Mouse (Mus musculus): ENCODE measurements at regions not wholly inside any gene's neighbourhood (a gene's known extent, or its start where the extent isn't known, plus 50 kb on each side); places are given as distances from the start of the nearest gene placed in this dataset.
"Not testable (repeated sequence)": the region's sequence is repeated elsewhere in the genome, so short reads cannot be mapped to it uniquely, and the experiment has no call there.

DNA sequence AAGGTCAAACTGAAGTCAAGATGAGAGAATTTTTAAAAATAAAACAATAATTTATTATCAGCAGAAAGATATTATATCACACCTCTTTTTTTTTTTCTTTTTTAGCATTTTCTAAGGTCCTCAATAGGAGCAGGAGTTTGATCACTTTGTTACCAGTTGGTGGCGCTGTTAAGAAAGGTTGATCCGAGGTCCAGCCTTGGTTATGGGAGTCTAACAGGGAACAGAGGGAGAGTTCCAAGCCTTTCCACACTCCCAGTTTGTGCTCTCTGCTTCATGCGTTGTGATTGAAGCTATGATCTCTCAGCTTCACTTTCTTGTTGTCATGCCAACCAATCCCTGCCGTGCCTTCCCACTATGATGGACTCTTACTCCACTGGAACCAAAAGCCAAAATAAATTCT lies 83.8 kb downstream of the Fam174a start:
- intact Hi-C loops (cut with DNase I): loop anchor here (5.0 kb wide), 1 partner anchor 365 kb away; no protein-coding TSS in a partner anchor
- DNase-seq (ENCODE audit: low spot score in 2 of 2): no peak

DNA sequence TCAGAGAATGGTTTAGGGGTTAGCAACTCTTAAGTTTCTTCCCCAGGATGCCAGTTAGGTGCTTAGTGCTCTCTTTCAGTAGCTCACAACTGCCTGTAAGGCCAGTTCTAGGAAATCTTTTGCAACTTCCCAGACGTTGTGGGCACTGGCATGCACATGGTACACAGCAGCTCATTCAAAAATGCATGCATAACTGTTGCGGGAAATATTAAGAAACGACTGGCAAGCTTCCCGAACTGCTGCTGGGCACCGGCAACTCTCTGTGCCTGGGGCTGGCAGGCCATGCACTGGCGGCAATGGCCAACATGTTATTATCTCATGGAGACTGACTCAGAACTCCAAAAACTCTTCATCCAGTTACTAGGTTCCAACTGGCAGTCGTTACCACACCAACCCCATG lies 86.3 kb downstream of the Fam174a start:
- no peak for DNase-seq (ENCODE audit: low spot score in 2 of 2)
- intact Hi-C loops (cut with DNase I): loop anchor here (5.0 kb wide), 1 partner anchor 363 kb away; no protein-coding TSS in a partner anchor

DNA sequence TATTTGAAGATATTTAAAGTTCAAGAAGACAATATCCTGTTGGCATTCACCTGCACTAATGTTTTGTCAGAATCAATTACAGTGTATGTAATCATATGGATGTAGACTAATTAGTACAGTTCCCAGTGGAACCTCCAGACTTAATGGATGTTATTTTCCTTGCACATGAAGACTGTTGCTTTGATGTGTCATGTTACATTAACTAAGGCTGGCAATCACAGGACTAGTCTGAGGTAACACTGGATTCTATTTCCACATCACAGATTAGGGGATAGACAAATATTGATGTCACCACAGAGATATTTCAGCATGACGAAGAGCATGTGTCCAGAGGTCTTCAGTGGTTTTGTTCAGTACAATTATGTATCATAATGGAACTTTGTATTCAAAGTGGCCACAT lies 108.8 kb downstream of the Fam174a start:
- no peak for DNase-seq (ENCODE audit: low spot score in 2 of 2)
- intact Hi-C loops (cut with DNase I): no loop called here

DNA sequence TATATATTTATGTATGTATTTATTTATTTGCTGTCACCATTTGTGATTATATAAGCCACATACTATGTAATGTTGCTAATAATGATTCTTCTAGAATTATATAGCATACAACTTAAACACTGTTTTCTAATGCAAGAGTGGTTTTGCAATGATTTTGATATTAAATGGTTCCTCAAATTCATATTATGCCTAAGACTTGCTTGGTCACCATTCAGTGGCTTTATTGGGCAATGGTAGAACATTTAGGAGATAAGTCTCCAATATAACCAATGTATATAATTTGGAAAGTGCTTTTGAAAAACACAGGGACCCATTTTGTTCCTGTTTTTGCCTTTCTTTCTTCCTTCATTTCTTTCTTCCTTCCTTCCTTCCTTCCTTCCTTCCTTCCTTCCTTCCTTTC lies 112.0 kb downstream of the Fam174a start:
- intact Hi-C loops (cut with DNase I): no loop called here
- DNase-seq (ENCODE audit: low spot score in 2 of 2): no peak

DNA sequence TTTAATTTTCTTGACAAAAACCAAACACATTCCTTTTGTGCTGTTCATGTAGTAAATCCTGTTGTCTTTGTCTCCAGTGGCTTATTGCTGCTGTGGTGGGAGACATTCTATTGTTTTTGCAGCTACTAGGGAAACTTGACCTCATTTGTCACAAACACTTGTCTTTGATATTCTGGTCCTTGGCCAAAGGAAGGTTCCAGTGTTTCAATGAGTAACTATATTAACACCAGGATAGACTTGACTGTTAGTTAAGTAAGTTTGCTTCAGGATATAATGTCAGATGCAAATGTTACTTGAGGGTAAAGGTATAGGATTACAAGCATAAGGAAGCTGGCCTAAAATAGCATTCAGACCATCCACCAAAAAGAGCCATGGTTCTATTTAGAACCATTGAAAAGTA lies 123.7 kb downstream of the Fam174a start:
- DNase-seq (ENCODE audit: low spot score in 2 of 2): no peak
- intact Hi-C loops (cut with DNase I): no loop called here

DNA sequence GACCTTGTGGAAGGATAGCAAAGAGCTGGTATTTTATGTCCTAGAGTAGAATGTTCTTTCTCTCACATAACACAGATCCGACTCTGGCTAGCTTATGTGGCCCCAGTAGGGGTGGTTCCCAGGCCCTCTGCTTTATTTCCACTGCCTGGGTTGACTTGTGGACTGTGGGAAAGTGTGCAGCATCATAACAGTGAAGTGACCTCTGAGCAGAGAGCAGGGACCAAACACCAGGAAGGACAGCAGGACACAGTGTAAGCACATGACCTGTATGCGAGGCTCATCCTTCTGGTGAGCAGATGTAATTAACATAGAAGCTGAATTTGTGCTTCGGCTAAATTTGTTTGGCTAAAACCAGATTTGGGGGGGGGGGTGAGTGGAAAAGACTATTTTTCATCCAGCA lies 132.1 kb downstream of the Fam174a start:
- intact Hi-C loops (cut with DNase I): no loop called here
- no peak for DNase-seq (ENCODE audit: low spot score in 2 of 2)

DNA sequence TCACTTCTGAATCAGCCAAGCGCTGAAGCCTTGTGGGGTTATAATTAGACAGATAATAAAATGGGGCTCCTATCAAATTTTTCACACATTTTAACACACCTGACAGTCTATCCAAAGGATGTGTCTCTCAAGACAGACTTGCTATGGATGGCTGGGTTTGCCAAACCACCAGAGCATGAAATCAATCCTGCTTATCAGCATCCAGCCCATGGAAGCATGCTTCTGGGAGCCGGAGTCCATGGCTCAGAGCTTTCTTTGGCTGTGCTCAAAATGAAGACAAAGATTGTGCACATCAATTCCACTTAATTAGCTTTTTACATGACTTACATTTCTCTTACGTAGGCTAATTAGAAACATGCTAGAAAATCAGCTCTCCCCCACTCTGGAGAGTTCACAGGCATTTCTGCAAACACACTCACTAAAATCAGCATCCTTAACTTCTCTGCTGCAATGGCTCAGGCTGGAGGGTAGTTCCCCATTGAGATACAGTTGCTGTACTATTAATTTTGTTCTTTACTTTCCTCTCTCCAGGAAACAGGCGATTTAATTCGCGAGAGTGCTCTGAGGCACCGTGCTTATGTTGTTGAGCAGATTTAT lies 135.6 kb downstream of the Fam174a start:
- intact Hi-C loops (cut with DNase I): no loop called here
- DNase-seq (ENCODE audit: low spot score in 2 of 2): no peak

DNA sequence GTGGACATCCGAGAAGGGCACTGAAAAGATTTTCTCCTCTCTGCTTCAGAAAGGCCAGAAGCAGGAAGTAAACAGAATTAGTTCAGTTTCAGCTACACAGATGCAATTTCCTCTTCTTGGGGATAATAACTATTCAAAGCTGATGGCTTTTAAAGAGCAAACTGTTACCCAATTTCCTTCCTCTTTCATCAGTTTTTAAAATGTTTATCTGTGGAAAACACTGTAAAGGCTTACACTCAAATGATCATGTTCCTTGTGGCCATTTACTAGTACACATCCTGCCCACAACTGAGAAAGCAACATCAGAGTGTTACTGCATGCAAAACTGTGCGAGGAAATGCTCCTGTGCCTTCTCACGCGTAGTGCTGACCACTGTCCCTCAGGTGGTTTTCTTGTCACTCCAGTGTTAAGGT lies 137.5 kb downstream of the Fam174a start:
- intact Hi-C loops (cut with DNase I): no loop called here
- no peak for DNase-seq (ENCODE audit: low spot score in 2 of 2)

DNA sequence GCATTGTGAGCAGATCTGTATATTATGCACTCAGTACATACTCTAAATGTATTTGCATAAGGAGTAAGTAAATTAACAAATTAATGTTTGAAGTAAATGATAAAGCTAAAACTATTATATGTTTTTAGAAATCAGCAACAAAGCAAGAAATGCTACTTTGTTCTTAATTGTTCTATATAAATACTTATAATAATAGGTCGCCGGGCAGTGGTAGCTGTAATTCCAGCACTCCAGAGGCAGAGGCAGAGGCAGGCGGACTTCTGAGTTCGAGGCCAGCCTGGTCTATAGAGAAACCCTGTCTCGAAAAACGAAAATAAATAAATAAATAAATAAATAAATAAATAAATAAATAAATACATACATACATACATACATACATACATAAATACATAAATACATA lies 138.3 kb downstream of the Fam174a start:
- intact Hi-C loops (cut with DNase I): not testable (repeated sequence)

DNA sequence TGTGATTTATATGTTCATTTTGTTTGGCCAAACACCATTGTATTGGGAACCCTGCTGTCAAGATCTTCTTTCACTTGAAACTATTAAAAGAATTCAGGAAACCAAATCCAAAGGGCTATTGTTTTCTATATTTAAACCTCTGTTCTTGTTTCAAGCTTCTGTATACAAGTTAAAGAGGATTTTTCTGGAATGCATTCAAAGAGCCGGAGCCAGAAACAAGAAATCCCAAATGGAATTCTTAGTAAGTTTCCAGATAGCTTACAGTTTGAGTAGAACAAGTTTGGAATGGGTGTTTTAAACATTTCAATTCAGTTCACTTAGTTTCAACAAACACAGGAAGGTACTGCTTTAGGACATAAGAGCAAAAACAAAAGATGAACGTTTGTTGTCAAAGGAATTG lies 140.8 kb downstream of the Fam174a start:
- DNase-seq (ENCODE audit: low spot score in 2 of 2): no peak
- intact Hi-C loops (cut with DNase I): no loop called here

More for the DNA sequence above, 138.3 kb downstream of the Fam174a start:
- peak; percentile 56 to 85 for DNase-seq (ENCODE audit: low spot score in 2 of 2)

DNA sequence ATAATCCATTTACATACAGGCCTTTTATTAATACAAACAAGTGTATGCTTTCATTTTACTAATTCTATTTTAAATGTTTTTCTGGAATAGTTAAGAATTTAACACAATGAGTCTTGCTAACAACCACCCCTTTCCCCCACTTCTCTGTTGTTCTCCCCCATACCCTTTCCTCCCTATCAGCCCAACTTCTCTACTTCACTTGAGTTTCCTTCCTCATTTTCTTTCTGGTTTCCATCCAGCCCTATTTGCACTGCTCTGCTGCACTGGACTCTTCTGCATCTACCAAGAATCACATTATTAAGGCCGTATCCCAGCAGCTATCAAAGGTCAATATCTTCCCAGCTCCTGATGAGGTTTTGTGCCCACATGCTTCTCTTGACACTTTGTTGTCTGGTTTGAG lies 145.9 kb downstream of the Fam174a start:
- no peak for DNase-seq (ENCODE audit: low spot score in 2 of 2)
- intact Hi-C loops (cut with DNase I): no loop called here

DNA sequence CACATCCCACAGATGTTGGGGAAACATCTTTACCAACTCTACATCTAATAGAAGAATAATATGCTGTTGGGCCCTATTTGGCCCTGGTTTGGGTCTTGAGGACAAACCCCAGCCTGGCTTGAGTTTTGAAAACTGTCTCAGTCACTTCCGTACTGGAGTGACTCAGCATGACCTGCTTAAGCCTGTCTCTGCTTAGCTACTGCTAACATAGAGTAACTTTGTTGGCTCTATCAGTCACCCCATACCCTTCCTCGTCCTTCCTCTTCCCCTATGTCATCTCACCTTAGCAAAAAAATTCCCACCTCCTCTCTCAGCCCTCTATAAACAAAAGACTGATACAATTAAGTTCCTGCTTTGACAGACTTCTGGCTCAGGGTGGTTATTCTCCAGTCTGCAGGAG lies 154.7 kb downstream of the Fam174a start:
- intact Hi-C loops (cut with DNase I): no loop called here
- no peak for DNase-seq (ENCODE audit: low spot score in 2 of 2)

DNA sequence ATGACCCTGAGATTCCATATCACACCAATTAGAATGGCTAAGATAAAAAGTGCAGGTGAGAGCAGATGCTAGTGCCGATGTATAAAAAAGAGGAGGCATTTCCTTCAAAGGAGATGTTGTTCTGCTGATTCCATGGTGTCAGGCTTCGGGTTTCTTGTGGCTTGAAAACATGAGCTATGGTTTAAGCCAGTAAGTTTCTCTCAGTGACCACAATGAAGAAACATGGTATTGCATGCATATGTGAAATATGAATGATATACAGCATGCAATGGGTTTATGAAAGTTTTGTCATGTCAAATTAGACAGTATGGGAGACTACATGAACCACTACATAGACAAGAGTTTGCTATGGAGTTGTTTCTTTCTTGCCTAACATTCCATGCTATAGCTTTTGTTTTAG lies 155.3 kb downstream of the Fam174a start:
- DNase-seq (ENCODE audit: low spot score in 2 of 2): no peak
- intact Hi-C loops (cut with DNase I): no loop called here

DNA sequence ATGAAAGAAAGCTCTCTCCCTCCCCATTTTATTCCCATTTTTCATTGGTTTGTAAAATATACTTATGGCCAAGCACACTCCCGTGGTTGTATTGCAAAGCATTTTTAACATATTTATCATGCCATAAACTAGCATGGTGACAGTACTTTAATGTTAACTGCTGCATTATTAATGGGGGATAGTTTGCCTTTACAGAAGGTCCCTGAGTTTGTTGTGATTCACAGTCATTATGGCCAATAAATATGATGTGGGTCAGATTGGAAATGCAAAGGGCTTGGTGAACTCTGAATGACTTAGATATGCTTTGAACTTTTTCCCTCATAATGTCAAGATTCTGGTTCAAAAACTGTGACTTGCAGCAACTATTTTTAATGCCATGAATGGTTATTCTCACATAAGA lies 157.1 kb downstream of the Fam174a start:
- DNase-seq (ENCODE audit: low spot score in 2 of 2): no peak
- intact Hi-C loops (cut with DNase I): no loop called here

DNA sequence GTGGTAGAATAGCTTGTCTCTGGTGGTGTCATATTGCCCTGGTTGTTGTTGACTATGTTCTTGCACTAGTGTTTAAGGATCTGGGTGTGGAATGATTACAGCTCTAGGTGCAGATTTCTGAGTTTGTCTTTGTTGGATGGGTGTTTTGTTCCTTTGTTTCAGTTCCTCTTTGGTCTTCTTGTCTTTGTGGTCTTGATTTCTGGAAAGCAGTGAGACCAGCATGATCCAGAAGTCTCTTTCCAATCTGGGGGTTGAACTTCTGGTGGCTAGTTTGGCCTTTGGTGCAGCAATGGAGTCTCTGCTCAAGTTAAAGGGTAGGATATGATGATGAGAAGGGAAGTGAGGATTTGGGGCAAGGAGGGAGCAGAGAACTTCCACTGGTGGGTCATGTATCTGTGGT lies 174.4 kb downstream of the St8sia4 start:
- no peak for DNase-seq (ENCODE audit: low spot score in 2 of 2)
- intact Hi-C loops (cut with DNase I): no loop called here

DNA sequence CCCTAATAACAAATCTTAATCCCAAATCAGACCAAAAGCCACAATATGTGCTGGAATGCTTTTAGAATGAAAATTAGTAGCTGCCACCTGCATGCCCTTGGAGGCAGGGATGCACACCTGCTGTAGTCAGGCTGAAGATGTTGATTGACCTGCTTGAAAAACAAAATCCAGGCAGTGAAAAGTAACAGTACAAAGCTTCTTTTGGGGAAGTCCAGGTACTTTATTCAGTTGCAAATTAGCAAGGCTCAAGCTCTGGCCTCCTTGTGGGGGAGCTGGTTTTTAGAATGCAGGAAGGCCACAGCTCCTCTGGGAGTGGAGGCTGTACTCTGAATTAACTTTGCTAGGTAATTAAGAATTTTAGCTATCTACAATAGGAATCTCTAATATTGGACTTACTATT lies 166.7 kb downstream of the St8sia4 start:
- intact Hi-C loops (cut with DNase I); DNase-seq (ENCODE audit: low spot score in 2 of 2): not testable (repeated sequence)

DNA sequence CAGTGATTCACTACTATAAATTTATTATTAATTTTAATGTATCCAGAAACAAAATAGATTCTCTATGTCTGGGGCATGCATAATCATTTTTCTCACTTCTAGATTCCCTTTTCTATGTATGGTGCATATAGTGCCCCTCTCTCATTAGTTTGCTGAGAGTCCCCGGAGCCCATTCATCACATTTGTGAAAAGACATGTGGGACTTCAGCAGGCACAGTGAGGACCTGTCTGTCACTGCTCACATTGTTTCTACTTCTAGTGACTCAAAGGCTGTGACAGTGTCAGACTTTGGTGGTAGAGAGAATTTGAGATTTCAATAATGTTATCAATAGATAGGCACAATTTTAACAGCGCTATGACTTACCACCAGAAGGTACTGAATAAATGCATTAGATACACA lies 158.7 kb downstream of the St8sia4 start:
- DNase-seq (ENCODE audit: low spot score in 2 of 2): no peak
- intact Hi-C loops (cut with DNase I): no loop called here

DNA sequence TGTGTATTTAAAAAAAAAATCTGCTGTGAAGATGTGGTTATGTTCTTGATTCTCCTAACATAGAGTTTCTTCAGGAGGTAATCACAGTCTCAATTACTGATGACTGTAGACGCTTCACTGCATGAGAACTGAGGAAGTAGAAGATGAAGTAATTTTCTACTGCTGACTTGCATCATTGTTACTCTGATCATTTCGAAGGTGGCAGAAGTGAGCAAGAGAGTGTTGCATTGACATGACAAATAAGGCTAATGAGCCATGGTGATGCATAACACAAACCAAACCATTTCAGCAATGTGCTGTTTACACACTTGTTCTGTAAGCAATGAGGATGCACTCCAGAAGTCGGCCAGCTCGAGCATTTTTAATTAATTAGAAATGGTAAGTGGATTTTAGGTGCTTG lies 138.6 kb downstream of the St8sia4 start:
- DNase-seq (ENCODE audit: low spot score in 2 of 2): no peak
- intact Hi-C loops (cut with DNase I): no loop called here

DNA sequence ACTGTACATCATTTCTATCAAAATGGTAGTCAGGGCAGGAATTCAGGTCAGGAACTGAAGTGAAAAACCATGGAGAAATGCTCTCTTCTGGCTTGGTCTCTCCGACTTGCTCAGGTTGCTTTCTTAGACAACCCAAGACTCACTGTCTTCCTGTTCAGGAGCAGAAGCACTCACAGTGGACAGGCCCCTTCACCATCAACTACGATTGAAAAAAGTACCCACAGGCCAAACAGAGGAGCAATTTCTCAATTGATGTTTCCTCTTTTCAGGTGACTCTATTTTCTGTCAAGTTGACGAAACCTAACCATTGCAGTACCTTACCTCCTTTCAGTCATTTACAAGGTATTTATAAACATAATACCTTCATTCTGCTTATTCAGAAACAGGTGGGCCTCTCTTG lies 136.4 kb downstream of the St8sia4 start:
- no peak for DNase-seq (ENCODE audit: low spot score in 2 of 2)
- intact Hi-C loops (cut with DNase I): no loop called here
